Mouse (Mus musculus): Measurements from ENCODE around the gene Smchd1.
"Not testable (repeated sequence)": the region's sequence is repeated elsewhere in the genome, so short reads cannot be mapped to it uniquely, and the experiment has no call there.

The Smchd1 gene

DNA sequence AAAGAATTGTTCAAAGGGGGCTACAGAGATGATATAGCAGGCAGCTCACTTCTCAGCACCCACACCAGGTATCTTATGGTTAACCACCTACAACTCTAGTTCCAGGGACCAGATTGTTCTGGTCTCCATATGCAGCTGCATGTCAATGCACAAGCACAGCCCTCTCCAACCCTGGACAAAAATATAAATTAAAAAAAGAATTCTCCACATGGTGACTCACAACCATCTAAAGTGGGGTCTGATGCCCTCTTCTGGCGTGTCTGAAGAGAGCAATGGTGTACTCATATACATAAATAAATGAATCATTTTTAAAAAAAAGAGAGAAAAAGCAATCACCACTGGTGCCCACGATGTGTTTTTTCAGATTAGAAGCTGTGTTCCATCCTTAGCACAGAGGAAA, 30.4 kb downstream of the Smchd1 start:
- DNase-seq (ENCODE audit: low spot score): no peak

DNA sequence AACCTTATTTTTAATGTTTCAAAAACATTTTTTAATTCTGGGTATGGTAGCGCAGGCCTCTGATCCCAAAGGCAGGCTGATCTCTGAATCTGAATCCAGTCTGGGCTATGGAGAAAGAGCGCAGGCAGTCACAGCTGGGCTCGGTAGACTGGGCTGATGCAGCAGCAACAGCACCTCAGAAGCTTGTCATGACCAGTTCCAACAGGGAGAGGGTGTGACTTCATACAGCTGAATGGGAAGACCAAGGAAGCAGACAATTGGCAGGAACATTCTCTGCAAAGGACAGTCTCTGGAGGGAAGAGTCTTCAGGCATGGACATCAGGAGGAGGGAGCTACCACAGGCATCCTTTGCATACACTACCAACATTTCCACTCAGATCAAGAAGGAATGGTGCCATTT, 31.0 kb downstream of the Smchd1 start:
- DNase-seq (ENCODE audit: low spot score): no peak

DNA sequence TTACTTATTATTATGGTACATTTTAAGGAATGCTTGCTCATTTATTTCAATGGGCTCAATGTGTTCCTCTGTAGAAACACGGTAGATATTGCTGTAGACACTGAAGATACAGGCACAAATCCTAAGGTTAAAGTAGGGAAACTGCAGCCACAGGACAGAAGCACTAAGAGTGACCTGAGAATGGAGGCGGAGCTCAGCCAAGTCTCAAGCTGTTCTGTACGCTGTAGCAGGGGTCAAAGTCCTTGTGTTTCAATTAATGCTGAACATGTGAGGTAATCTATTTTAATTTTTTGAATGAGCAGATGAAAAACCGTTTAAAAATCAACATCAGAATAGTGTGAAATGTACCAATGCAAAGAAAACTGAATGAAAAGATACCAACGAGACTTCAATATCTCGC, 31.9 kb downstream of the Smchd1 start:
- DNase-seq (ENCODE audit: low spot score): no peak

DNA sequence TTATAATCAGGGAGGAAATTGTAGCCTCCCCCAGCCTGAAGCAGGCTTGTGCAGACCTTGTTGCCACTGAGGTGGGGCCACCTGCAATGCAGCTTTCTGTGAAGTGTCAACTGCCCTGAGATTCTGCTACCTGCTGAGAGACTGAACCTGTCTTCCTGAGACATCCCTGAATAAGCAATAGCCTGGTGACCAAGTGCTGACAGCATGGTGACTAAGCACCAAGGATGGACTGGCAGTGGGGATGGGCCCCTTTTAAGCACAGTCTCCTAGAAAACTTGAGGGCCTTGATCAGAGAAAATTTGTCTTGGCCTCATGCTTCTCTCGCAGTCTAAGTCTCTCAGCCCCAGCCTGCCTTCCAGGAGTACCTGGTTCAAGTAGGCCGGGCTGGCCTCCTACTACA, 52.6 kb downstream of the Smchd1 start:
- DNase-seq (ENCODE audit: low spot score): not testable (repeated sequence)

DNA sequence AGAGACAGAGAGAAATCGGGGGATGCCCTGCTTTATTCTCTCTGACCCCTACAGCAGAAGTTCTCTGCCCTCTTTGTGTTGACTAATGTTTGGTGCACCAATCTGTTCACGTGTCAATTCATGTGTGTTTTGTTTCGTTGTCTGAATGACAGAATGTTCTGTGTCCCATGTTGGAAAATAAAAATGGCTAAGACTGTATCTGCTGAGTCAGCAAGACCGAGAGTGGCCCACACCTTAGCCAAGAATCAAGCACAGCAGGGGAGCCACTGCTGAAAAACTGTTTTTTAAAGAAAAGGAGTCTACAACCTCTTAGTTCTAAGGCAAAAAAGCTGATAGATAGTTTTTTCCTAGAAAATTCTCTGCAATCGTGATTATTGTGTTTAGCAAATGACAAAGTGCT, 55.7 kb downstream of the Smchd1 start:
- not testable (repeated sequence) for DNase-seq (ENCODE audit: low spot score)

DNA sequence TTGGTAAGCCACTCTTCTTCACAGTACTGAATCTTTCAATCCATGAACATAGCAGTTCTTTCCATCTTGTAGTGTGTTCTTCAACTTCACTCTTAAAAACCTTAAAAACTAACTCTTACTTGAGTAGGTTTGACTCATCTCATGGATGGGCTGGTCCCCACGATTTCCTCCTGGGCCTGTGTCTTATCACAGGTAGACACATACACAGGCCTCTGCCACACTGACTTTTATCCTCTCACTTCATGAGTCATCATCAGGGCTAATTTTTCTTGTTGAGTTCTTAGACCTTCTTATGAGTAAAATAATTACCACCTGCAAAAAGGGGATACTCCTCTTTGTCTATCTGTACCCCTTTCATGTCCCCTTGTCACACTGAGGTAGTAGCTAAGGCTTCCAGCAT, 58.1 kb downstream of the Smchd1 start:
- no peak for DNase-seq (ENCODE audit: low spot score)

DNA sequence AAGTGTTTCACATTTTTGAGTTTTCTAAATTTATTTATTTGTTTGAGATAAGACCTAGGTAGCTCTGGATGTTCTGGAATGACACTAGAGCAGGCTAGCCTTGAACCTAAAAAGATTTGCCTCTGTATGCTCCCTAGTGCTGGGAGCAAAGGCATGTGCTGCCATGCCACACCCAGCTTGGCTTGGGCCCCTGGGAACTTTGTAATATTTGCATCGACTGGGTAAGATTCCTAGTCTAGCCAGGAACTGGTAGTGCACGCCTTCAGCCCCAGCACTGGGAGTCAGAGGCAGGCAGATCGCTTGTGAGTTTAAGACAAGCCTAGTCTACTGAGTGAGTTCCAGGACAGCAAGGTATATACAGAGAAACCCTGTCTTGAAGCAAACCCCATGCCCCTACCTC, 87.7 kb downstream of the Smchd1 start:
- DNase-seq (ENCODE audit: low spot score): no peak

DNA sequence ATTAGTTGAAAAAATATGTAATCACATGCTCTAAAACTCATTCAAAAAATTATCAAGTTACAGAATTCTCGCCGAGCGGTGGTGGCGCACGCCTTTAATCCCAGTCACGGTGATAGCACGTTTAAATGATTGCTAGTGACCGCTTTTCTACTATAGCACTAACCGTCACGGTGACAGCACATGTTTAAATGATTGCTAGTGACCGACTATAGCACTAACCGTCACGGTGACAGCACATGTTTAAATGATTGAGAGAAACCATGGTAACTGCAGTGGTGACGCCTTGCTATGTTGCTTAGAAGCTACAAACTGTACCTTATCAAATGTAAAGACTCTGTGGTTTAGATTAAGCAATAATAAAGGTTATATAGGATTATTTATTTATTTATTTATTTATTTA, 94.8 kb downstream of the Smchd1 start:
- DNase-seq (ENCODE audit: low spot score): no peak

DNA sequence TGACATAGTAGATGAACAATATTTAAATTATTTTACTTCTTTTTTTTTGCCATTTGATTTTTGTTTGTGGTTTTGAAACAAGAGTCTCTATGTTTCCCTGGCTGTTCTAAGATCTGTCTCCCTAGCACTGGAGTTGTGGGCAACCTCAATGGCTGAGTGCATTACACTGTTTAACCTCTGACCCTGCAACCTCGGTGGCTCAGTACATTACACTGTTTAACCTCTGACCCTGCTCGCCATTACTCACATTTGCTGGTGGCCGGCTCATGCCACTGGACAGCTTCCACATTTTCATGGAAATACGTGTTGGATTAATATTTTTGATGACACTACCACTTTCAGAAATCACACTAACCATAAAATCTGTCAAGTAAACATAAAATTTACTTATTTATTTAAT, 97.2 kb downstream of the Smchd1 start:
- no peak for DNase-seq (ENCODE audit: low spot score)

DNA sequence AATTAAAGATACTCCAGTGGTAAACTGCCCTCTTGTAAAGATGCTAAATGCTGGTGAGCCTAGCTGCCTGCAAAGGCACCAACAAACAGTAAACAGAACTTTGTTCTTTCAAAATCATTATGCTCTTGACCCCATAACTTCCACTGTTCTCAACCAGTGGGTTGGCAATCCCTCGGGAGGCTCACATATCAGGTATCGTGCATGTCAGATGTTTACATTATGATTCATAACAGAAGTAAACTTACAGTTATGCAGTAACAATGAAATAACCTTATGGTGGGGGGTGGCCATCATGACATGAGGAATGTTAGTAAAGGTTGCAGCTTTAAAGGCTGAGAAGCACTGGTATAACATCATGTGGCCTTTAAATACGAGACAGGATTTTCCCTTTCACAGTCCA, 119.6 kb downstream of the Smchd1 start:
- DNase-seq (ENCODE audit: low spot score): no peak

DNA sequence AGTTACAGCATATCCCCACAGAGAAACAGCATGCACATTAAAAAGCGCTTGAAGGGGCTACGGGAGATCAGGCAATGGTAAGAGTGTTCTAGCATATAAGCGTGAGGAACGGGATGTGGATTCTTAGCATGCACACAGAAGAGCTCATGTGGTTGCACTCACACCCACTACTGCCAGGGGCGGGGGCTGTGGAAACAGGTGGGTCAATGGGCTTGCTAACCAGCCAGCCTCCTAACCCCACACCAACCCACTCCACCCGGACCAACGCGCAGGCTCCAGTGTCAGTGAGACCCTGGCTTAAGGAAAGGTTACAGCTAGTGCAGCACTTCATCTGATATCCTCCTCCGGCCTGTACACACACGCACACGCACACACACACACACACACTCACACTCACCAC, 120.9 kb downstream of the Smchd1 start:
- DNase-seq (ENCODE audit: low spot score): no peak

DNA sequence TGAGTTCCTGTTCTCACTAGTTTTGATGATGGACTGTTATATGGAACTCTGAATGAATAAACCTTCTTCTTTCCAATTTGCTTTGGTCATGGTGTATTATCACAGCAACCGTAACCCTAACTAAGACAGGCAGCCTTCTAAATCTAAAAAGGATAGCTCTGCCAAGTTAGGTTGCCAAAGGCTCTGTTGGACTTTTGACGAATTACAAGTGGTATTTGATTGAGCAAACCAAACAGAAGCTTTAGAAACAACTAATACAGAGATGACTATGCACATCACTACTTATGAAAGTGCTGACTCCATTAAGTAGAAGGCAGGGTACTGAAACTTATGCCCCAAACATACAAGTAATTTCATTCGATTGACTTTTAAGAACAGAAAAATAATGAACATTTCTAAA, 127.0 kb downstream of the Smchd1 start:
- DNase-seq (ENCODE audit: low spot score): no peak

DNA sequence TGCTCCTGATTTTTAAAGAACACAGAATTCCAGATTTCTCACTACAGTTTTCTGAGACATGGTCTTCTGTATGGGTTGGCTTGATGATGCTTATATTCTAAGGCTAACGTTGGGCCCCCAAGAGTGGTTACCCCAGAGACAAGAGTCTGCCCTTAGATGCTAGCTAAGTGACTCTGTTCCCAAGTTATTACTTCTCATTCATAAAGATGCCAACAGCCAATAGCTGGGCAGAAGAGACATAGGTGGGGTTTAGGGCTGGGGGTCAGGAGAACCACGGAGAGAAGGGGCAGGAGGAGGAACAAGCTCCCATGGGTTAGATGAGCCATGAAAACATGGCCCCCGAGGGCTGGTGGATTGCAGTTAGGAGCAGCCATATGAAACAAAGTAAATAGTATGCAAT, 133.1 kb downstream of the Smchd1 start:
- no peak for DNase-seq (ENCODE audit: low spot score)

DNA sequence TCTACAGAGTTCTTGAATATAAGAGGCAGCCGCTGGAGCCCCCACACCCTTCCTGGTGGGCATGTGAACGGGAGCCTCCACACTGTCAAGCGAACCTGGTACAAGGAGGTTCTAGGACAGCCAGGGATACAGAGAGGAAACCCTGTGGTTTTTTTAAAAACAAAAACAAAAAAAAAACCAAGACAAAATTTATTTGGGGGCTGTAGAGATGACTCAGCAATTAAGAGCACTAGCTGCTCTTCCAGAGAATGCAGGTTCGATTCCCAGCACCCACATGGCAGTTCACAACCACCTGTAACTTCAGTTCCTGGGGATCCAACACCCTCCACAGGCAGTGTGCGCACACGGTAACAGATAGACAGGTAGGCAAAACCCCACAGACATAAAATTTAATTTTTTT, 136.5 kb downstream of the Smchd1 start:
- DNase-seq (ENCODE audit: low spot score): no peak

DNA sequence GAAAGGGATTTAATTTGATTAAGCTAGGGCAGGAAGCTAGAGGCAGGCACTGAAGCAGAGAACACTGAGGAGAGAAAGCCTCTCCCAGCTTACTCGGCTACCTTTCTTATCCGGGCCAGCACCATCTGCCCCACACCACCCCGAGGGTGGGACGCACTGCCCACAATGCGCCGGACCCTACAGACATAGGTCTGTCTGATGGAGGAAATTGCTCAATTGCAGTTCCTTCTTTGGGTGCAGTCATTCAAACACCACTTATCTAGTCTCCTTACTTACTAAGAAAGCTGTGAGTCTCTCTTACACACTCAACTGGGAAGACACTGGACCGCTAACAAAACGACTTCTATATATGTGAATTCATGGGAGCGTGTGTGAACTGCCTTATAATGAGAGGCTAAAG, 137.6 kb downstream of the Smchd1 start:
- no peak for DNase-seq (ENCODE audit: low spot score)

DNA sequence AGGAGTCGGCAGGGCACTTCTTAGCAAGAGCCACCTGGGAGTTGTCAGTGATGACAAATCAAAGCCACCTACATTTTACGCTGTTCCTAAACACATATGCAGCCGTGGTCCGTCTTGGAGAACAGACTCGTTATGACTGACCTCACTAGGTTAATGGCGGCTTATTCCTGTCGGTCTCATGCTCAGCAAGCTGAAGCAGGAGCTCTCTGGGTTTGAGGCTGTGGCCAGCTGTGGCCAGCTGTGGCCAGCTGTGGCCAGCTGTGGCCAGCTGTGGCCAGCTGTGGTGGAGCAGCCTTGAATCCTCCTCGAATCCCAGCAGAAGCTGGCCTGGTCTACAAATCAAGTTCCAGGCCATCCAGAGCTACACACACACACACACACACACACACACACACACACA, 138.7 kb downstream of the Smchd1 start:
- no peak for DNase-seq (ENCODE audit: low spot score)

DNA sequence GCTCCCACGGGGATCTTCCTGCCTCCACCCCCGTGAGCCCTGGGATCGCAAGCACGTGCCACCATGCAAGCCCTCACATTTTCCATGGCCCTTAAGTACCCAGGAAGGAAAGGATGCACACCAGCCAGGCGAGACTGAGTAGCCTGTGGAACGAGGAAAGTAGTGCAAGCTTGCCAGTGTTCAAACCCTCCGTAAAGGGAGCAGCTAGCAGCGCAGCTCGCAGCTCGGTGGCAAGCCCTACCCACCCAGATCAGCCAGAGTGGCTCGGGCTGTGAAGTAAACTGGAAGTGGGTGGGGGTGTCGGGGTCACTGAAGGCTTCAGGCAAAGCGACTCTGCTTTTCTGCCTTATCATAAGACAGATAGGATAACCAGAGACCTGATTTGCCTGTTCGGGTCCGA, 142.8 kb downstream of the Smchd1 start:
- DNase-seq (ENCODE audit: low spot score): no peak

DNA sequence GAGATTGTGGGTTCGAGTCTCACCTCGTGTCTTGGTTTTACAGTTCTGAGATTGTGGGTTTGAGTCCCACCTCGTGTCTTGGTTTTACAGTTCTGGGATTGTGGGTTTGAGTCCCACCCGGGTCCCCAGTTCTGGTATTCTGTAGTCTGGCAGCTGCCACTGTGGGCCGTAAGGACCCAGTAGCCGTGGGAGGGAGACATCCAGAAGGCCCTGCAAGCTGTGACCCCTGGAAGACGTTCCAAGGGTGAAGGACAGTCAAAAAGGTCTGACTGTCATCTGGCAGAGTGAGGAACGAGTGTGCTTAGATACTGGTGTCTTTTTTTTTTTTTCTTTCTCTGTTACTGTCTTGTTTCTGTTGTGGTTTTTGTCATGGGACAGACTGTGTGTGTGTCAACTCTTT, 154.4 kb downstream of the Smchd1 start:
- not testable (repeated sequence) for DNase-seq (ENCODE audit: low spot score)

DNA sequence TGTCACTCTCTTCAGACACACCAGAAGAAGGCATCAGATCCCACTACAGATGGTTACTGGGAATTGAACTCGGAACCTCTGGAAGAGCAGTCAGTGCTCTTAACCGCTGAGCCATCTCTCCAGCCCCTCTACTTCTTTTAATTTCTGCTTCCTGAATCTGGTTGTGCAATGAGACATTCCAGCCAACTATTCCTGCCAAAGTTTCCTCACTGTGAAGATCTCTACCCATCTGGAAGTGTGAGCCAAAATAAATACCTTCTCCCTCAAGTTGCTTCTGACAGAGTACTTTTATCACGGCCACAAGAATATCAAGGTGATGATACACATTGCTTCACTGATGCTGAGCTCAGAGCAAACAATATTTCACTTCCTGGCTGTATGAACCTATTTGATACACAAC, 155.8 kb downstream of the Smchd1 start:
- no peak for DNase-seq (ENCODE audit: low spot score)

DNA sequence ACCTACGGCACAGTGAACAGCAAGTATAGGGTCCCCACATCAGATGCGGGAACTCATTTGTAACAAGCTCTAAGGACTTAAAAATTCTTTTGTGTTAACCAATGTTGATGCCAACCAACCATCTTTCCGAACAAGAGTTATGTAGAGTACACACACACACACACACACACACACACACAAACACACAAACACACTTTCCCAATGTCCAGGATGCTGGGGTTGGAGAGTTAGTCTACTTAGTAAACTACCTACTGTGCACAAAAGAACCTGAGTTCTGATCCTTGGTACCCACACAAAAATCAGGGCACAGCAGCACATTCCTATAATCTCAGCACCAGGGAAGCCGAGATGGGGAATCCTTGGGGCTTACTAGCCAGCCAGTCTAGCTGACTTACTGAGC, 157.6 kb downstream of the Smchd1 start:
- no peak for DNase-seq (ENCODE audit: low spot score)

DNA sequence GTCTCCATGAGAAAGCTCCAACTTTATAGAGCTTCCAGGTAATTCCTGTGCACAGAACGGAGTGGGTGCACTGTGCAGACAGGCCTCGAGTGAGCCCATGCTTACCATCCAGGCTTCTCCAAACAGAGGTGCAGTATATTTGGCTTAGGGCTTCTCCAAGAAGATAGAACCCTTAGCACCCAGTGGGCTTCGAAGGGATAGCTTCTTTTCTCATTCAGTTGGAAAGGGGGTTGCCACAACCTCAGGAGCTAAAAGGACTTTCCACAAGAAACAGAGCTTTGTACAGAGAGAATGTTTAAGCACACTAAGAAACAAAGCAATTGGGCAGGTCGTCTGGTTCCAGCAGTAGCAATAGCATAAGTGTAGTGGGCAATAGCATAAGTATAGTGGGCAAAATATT, 160.8 kb downstream of the Smchd1 start:
- no peak for DNase-seq (ENCODE audit: low spot score)

DNA sequence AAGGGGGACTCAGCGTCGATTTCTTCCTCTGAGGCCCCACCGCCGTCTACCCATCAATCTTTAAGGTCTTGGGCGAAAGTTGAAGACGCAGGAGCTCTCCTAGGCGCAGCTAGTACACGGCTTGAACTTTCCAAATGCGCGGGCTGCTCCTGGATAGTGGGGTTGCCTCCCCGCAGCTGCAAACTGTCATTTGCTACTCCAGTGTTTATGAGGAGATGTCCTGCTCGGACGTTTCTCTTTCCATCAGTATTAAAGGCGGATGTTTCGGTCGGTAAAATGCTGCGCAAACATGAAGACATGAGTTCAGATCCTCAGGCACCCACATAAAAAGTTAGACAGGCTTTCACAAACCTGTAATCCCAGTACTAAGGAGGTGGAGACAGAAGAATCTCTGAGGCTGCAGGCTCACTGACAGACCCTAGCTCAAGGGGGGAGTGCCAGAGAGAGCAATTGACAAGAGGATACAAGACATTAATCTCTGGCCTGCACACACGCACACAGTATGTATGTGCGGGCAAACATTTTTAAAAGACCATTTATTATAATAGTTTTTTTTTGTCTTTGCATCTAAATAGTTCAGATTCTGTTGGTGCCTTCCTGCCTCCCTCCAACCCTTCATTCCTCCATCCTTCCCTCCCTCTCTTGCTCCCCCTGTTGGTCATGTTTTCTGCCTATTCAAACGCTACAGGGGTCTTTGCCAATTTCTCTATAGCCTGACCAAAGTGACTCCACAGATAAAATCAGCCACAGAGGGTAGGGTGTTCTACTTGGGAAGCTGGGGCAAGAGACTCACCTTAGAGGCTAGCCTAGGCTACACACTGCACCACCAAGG, 163.6 kb downstream of the Smchd1 start, which contains the start of gene Emilin2:
Gene Emilin2 (minus strand): TSS at position 639 of the 832 bp plus-strand sequence.
- peak; percentile 55 for DNase-seq (ENCODE audit: low spot score)

DNA sequence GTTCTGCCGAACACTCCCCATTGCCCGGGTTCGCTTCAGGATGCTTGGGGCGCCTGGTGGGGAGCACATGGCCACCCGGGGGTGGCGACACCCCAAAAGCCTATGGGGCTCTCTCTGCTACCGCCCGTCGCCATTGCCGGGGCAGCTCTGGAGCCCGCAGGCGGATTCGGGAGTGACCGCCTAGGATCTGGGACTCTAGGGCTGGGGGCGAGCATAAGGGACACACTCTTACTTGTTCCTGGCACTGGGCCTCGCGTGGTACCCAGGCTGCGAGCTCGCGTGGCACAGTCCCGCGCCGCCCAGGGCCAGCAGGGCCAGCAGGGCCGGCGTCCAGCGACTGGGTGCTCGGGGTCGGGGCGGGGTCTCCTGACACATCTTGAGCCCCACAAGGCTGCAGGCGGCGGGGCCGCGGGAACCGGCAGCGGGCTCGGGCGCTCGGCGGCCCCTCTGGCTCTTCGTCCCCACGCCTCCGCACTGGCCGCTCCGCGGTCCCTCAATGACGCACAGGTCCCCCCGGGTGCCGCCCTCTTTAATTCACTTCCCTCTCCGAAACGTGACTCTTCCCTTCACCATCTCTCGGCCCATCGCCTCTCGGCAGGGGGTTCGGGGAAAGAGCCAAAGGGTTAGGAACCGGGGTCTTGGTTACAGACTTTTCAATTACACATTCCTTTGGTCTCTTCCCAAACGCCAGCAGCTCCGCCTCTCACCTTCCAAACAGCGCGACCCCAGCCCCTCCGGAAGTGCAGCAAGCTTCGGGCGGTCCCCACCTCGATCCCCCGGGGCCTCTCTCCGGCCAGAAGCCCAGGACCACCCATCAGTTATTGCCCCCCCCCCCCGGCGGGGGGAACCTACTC, 164.4 kb downstream of the Smchd1 start:
- peak; percentile 58 for DNase-seq (ENCODE audit: low spot score)

Data from testis, postnatal 10 days (tissue).